Mouse (Mus musculus) natural killer cell, adult 2 months (primary cell): ENCODE data around the gene Usmg5.

Experiments
- DNase-seq, 2 experiments: peaks; one replicate each; pipeline ENCODE4 v3.0.0; 2022; ENCODE audit warnings: low spot score in 2 of 2

Gene Usmg5

GRCm38 (mm10) chr19:47057684-47058083 lies 32.8 kb downstream of the Usmg5 start:
- DNase-seq = no peak

GRCm38 (mm10) chr19:47053471-47053870 lies 37.0 kb downstream of the Usmg5 start:
- DNase-seq = no peak

GRCm38 (mm10) chr19:47052927-47053326 lies 37.5 kb downstream of the Usmg5 start:
- no peak for DNase-seq

GRCm38 (mm10) chr19:47050271-47051032 lies 40.0 kb downstream of the Usmg5 start, which contains the start of gene Pcgf6:
TSS of gene Pcgf6 (minus strand) at chr19:47050906.
- peak; percentile 61 to 79 for DNase-seq

- DNase-seq = no peak
Measured at GRCm38 (mm10) chr19:47049840-47050239, 40.6 kb downstream of the Usmg5 start.

- no peak for DNase-seq
Measured at GRCm38 (mm10) chr19:47049061-47049460, 41.4 kb downstream of the Usmg5 start.

- no peak for DNase-seq
Measured at GRCm38 (mm10) chr19:47047236-47047833, 43.1 kb downstream of the Usmg5 start.

GRCm38 (mm10) chr19:47046343-47046742 lies 44.1 kb downstream of the Usmg5 start:
- no peak for DNase-seq

- no peak for DNase-seq
Measured at GRCm38 (mm10) chr19:47043608-47044007, 46.8 kb downstream of the Usmg5 start.

GRCm38 (mm10) chr19:47040720-47041473 lies 49.5 kb downstream of the Usmg5 start:
- no peak for DNase-seq

- no peak for DNase-seq
Measured at GRCm38 (mm10) chr19:47036596-47036995, 53.9 kb downstream of the Usmg5 start.

- no peak for DNase-seq
Measured at GRCm38 (mm10) chr19:47034916-47035315, 55.5 kb downstream of the Usmg5 start.
